Mouse (Mus musculus) hindbrain, embryonic 15.5 days (tissue): ENCODE measurements around the gene Obscn. TPM values are rescaled to one million over a fixed set of nuclear protein-coding genes. Genes with fewer than 3 reads are reported as not detected.

ENCODE experiments used
- ATAC-seq: fragments of 200-750 bp; cut with Nextera tagmentation; 2 replicates; pipeline ENCODE4 v1.8.0; 2017; ENCODE audit warnings: low read depth, moderate number of reproducible peaks, moderate TSS enrichment; ENCODE audit not compliant: low FRiP score
- H3K27ac ChIP-seq: fragments of 300-500 bp; sonication (generic); replicated peaks from 2 replicates; pipeline ENCODE4 v1.5.1; 2015; ENCODE audit warnings: mild to moderate bottlenecking, inconsistent platforms
- H3K27me3 ChIP-seq: fragments of 300-500 bp; sonication (generic); 2 replicates; pipeline ENCODE4 v1.6.1; 2015; ENCODE audit warnings: control low read depth, inconsistent platforms
- H3K36me3 ChIP-seq: fragments of 300-500 bp; sonication (generic); 2 replicates; pipeline ENCODE4 v1.6.1; 2015; ENCODE audit warnings: control low read depth, inconsistent platforms
- H3K4me1 ChIP-seq: fragments of 300-500 bp; sonication (generic); replicated peaks from 2 replicates; pipeline ENCODE4 v1.6.1; 2015; ENCODE audit warnings: control low read depth, inconsistent platforms
- H3K4me2 ChIP-seq: fragments of 300-500 bp; sonication (generic); 2 replicates; pipeline ENCODE4 v1.6.1; 2015; ENCODE audit warnings: moderate library complexity, mild to moderate bottlenecking, inconsistent platforms
- H3K4me3 ChIP-seq: fragments of 300-500 bp; sonication (generic); 2 replicates; pipeline ENCODE4 v1.5.1; 2015; ENCODE audit warnings: mild to moderate bottlenecking, inconsistent platforms
- H3K9ac ChIP-seq: fragments of 300-500 bp; sonication (generic); 2 replicates; pipeline ENCODE4 v1.6.1; 2015; ENCODE audit warnings: inconsistent platforms
- H3K9me3 ChIP-seq: fragments of 300-500 bp; sonication (generic); 2 replicates; pipeline ENCODE4 v1.6.1; 2016; ENCODE audit warnings: control low read depth, inconsistent platforms
- WGBS: fragments of 180-500 bp; shearing (Covaris S2); methylation state at CpG from one replicate; pipeline ENCODE4 v1.1.7; 2015; 5-methylcytosine and 5-hydroxymethylcytosine counted together
- polyA plus RNA-seq: library from polyadenylated mRNA; unstranded; fragments of >200 nt; fragmentation: Nextera tagmentation; extraction: Ambion mirVana; gene quantifications from 2 replicates; pipeline ENCODE4 v1.2.1, GENCODE M21; 2015

Obscn gene
- polyA plus RNA-seq, 1 experiment from 2014 or later: 0.45 TPM

DNA sequence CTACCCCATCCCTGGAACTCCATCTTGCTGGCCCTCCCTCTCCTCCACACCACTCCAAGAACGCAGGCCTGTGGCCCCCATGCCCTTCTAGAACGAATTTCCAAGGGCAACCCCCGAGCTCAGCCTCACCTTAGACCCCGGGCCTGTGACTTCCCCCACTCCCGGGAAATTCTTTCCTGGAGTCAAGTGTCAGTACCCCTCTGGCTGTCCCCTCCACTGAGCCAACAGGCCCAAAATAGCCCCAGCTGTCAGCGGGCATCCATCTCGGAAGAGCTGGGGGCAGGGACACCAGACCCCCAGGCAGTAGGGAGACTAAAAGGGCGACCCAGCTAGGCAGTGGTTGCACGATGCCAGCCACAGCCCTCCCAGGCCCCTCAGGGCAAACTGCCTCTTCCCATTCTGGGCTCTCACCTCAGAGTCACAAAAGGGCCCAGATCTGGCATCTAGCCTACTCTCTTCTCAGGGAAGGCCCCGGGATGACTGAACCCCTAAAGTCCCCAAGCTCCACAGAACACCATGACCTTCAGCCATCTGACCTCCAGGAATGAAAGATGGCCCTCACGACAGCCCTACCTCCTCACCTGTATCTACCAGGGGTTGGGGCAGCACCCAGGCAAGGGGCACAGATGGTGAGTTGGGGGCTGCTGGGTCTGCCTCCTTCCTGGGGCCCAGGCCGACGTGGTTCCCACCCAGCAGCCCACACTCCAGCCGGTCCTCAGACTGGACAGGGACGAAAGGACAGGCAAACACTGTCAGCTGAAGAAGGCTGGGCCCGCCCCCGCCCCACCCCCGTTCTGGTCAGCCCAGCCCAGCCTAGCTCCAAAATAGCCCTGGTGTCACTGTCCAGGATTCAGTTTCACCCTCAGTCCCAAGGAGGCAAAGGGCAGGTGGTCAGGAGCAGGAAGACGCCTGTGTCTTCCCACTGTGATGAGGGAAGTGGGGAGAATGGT lies 2.6 kb upstream of the Obscn start:
- Histone ChIP-seq H3K27me3 (peaks cover 40% of the 10 kb centered on the region), H3K4me3 (no peak overlapping the region), H3K36me3 (no peaks in the 10 kb centered on the region), H3K27ac (no peak overlapping the region), H3K4me2 (no peak overlapping the region), H3K9me3 (no peaks in the 10 kb centered on the region), H3K9ac (no peak overlapping the region), H3K4me1 (peaks cover 12% of the 10 kb centered on the region)
- ATAC-seq: no peak
- WGBS: 73% methylated on average over 19 of the region's 19 CpGs

- Histone ChIP-seq H3K27me3 (peaks cover 51% of the 10 kb centered on the region), H3K4me1 (peaks cover 12% of the 10 kb centered on the region), H3K9ac (no peak overlapping the region), H3K4me3 (no peak overlapping the region), H3K27ac (no peak overlapping the region), H3K9me3 (no peaks in the 10 kb centered on the region), H3K36me3 (no peaks in the 10 kb centered on the region), H3K4me2 (no peak overlapping the region)
- no peak for ATAC-seq
- 71% methylated on average over 12 of the region's 12 CpGs for WGBS
Observed at GRCm38 (mm10) chr11:59136994-59137706, 948 bp upstream of the Obscn start.

DNA sequence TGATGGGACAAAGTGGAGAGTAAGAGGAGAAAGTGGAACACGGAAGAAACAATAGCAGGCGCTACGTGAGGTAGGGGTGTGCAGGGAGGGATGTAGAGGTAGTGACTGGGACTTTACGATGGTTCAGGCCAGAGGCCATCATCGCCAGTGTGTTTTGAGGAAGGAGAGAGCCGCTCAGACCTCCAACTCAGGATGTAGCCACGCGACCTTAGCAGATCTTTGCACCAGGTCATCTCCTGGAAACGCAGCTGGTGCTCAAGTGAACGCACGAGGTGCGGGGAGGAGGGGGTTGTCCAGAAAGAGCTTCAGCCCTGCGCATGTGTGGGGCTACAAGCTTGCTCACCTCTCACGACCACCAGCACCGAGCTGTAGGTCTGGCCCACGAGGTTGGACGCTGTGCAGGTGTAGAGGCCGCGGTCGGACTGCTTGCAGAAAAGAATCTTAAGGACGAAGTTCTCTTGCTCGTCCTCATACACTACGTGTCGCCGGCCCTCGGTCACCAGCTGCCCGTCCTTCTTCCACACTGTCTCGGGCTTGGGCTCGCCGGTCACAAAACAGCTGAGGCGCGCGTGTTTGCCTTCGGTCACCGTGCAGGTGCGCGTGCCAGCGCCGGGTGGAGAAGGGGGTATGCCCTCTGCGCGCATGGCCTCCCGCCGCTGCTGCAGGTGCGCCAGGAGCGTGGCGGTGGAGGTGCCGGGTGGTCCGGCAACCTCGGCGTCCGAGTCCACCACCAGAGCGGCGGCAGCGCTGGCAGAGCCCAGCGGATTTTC lies 966 bp downstream of the Obscn start:
- ATAC-seq: no peak
- peak overlapping the region; percentile 38 for H3K4me3 ChIP-seq
- WGBS: 5% methylated on average over 55 of the region's 55 CpGs
- peaks cover 51% of the 10 kb centered on the region for H3K27me3 ChIP-seq
- H3K36me3 ChIP-seq: no peaks in the 10 kb centered on the region
- H3K4me1 ChIP-seq: peaks cover 12% of the 10 kb centered on the region
- H3K27ac ChIP-seq: no peak overlapping the region
- H3K4me2 ChIP-seq: peak overlapping the region; percentile 63
- H3K9ac ChIP-seq: peak overlapping the region; percentile 30; the same call in 1 of the 2 replicates
- H3K9me3 ChIP-seq: no peaks in the 10 kb centered on the region

- WGBS: 6% methylated on average over 31 of the region's 35 CpGs
- Histone ChIP-seq H3K36me3 (no peaks in the 10 kb centered on the region), H3K27ac (no peak overlapping the region), H3K4me2 (peak overlapping the region; percentile 63), H3K4me3 (peak overlapping the region; percentile 15), H3K4me1 (peaks cover 12% of the 10 kb centered on the region), H3K27me3 (peaks cover 51% of the 10 kb centered on the region), H3K9ac (no peak overlapping the region), H3K9me3 (no peaks in the 10 kb centered on the region)
- ATAC-seq: 0 out of 2 replicates have a peak, but pooled peaks have one; percentile 49
Observed at GRCm38 (mm10) chr11:59134373-59134997, 1.7 kb downstream of the Obscn start.

- Histone ChIP-seq H3K27ac (no peak overlapping the region), H3K4me2 (no peak overlapping the region)
Observed at GRCm38 (mm10) chr11:59132065-59132464, 4.1 kb downstream of the Obscn start.

DNA sequence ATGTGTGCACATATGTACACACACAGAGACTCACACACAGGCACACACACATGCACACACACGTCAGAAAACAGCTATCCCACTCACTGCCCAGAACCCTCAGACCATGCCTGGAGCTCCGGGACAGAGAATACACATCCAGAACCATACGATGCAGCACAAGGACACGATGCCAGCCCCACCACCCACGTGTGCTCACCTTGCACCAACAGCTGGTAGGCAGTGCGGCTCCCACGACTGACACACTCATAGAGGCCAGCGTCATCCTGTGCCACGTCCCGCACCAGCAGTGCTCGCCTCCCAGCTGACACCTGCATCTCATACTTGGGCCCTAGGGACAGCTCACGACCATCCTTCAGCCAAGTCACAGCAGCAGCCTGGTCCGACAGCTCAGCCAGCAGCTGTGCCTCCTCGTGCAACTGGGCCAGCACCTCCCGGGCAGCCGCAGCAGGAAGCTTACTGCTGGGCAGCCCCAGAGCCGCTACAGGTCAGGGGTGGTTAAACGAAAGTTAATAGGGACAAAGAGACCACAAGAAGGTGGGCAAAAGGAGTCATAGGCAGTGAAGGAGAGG lies 4.8 kb downstream of the Obscn start:
- H3K9me3 ChIP-seq: no peaks in the 10 kb centered on the region
- H3K4me3 ChIP-seq: no peak overlapping the region
- no peak for ATAC-seq
- WGBS: 62% methylated on average over 18 of the region's 18 CpGs
- no peak overlapping the region for H3K9ac ChIP-seq
- H3K27me3 ChIP-seq: peaks cover 35% of the 10 kb centered on the region
- peaks cover 12% of the 10 kb centered on the region for H3K4me1 ChIP-seq
- H3K27ac ChIP-seq: no peak overlapping the region
- H3K36me3 ChIP-seq: no peaks in the 10 kb centered on the region
- H3K4me2 ChIP-seq: no peak overlapping the region

More at GRCm38 (mm10) chr11:59132065-59132464, 4.1 kb downstream of the Obscn start:
- WGBS: 70% methylated on average over 2 of the region's 3 CpGs
- ATAC-seq: no peak
- Histone ChIP-seq H3K27me3 (peaks cover 41% of the 10 kb centered on the region), H3K9ac (no peak overlapping the region), H3K4me1 (peaks cover 12% of the 10 kb centered on the region), H3K9me3 (no peaks in the 10 kb centered on the region), H3K36me3 (no peaks in the 10 kb centered on the region), H3K4me3 (no peak overlapping the region)

DNA sequence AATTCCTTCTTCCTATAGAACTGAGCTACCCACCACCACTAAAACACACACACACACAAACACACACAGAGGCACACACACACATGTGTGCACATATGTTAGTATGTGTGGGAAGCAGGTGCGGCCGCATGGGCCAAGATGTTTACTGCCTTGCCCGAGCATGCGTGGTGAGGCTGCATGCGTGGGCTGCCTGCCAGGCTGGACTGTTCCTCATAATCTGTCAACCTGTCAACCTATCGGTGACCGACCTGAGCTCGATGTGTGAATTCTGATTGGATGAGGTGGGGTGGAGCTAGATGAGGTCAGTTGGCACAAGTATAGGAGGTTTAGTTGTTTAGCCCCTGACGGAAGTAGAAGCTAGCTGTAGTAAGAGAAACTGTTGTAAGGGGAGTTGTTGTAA lies 5.4 kb downstream of the Obscn start:
- WGBS: 74% methylated on average over 9 of the region's 9 CpGs
- no peak overlapping the region for H3K27ac ChIP-seq
- H3K27me3 ChIP-seq: peaks cover 29% of the 10 kb centered on the region
- peaks cover 8% of the 10 kb centered on the region for H3K4me1 ChIP-seq
- no peak overlapping the region for H3K9ac ChIP-seq
- no peak for ATAC-seq
- no peaks in the 10 kb centered on the region for H3K9me3 ChIP-seq
- H3K4me2 ChIP-seq: no peak overlapping the region
- H3K4me3 ChIP-seq: no peak overlapping the region
- no peaks in the 10 kb centered on the region for H3K36me3 ChIP-seq

DNA sequence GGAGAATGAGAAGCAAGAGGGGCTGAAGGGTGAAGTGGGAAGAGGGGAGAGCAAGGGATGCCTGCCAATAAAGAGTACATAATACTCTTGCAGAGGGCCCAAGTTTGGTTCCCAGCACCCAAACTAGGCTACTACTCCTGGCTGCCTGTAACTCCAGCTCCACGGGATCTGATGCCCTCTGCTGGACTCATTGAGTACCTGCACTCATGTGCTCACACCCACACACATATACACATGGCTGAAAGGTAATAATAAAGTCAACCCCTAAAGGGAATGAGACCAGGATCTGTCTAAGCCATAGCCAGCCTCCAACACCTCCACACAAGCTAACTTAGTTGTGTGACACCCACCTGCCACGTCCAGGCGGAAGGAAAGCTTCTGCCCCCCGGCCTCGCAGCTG lies 30.3 kb downstream of the Obscn start:
- no peak for ATAC-seq
- no peak overlapping the region for H3K9ac ChIP-seq
- no peaks in the 10 kb centered on the region for H3K9me3 ChIP-seq
- H3K4me3 ChIP-seq: no peak overlapping the region
- no peaks in the 10 kb centered on the region for H3K27me3 ChIP-seq
- H3K4me2 ChIP-seq: no peak overlapping the region
- WGBS: 93% methylated on average over 5 of the region's 5 CpGs
- H3K36me3 ChIP-seq: no peaks in the 10 kb centered on the region
- H3K4me1 ChIP-seq: no peaks in the 10 kb centered on the region
- no peak overlapping the region for H3K27ac ChIP-seq

DNA sequence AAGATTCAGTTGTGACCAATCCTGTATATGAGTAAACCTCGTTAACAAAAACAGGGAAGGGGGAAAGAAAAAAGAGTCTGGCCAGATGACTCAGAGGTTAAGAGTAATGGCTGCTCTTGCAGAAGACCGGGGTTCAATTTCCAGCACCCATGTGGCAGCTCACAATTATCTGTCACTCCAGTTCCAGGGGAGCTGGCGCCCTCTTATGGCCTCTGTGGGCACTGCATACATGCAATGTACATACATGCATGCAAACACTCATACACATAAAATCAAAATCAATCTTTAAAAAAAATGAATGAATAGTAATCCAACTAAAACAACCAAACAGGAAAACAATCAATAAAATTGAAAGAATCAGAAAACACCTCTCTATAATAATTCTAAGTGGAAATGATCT lies 33.9 kb downstream of the Obscn start:
- no peak overlapping the region for H3K4me2 ChIP-seq
- ATAC-seq: no peak
- 68% methylated on average over 3 of the region's 3 CpGs for WGBS

DNA sequence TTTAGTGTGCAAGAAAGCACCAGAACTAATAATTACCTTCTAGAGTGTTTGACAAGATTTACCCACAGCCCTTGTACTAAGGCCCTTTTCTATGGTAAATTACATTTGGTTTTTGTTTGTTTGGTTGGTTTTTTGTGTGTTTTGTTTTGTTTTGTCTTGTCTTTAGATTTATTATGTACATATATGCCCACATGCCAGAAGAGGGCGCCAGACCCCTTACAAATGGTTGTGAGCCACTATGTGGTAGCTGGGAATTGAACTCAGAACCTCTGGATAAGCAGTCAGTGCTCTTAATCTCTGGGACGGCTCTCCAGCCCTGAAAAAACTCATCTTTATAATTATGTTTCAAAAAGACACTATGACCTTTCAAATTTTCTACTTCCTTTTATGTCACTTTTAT lies 37.9 kb downstream of the Obscn start:
- Histone ChIP-seq H3K36me3 (no peaks in the 10 kb centered on the region), H3K4me2 (no peak overlapping the region), H3K4me1 (no peaks in the 10 kb centered on the region), H3K9ac (no peak overlapping the region), H3K4me3 (no peak overlapping the region), H3K9me3 (no peaks in the 10 kb centered on the region), H3K27me3 (no peaks in the 10 kb centered on the region), H3K27ac (no peak overlapping the region)
- 26% methylated on average over 2 of the region's 2 CpGs for WGBS
- no peak for ATAC-seq

More for the DNA sequence above, 33.9 kb downstream of the Obscn start:
- H3K27ac ChIP-seq: no peak overlapping the region
- H3K9ac ChIP-seq: no peak overlapping the region
- H3K27me3 ChIP-seq: no peaks in the 10 kb centered on the region
- H3K36me3 ChIP-seq: no peaks in the 10 kb centered on the region
- no peaks in the 10 kb centered on the region for H3K9me3 ChIP-seq
- H3K4me3 ChIP-seq: no peak overlapping the region
- H3K4me1 ChIP-seq: no peaks in the 10 kb centered on the region

DNA sequence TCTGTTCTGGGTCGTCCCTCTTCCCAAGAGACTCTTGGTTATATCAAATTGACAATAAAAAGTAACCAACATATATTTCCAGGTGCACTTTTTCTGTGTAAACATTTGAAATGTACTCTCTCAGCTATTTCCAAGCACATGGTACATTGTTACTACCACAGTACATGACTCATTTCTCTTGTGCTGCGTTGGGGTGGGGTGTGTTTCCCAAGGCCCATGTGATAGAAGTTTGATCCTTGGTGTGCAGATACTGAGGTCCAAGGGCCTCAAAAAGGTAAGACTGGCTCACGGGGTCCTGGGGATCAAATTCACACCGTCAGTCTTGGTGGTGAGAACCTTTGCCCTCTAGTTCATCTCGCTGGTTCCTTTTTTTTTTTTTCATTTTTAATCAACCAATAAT lies 38.4 kb downstream of the Obscn start:
- H3K4me1 ChIP-seq: no peaks in the 10 kb centered on the region
- H3K4me3 ChIP-seq: no peak overlapping the region
- no peaks in the 10 kb centered on the region for H3K27me3 ChIP-seq
- WGBS: 79% methylated on average over 5 of the region's 5 CpGs
- no peaks in the 10 kb centered on the region for H3K9me3 ChIP-seq
- H3K9ac ChIP-seq: no peak overlapping the region
- H3K4me2 ChIP-seq: no peak overlapping the region
- H3K27ac ChIP-seq: no peak overlapping the region
- H3K36me3 ChIP-seq: no peaks in the 10 kb centered on the region
- ATAC-seq: no peak
